Mouse (Mus musculus) C2C12 (cell line): ENCODE measurements around the gene Bcl11a. TPM values are rescaled to one million over a fixed set of nuclear protein-coding genes. Genes with fewer than 3 reads are reported as not detected.

ENCODE experiments used
- H3K27me3 ChIP-seq: one replicate; pipeline ENCODE4 v1.6.1; 2011; ENCODE audit not compliant: control insufficient read depth, insufficient read depth, insufficient read length
- H3K36me3 ChIP-seq: one replicate; pipeline ENCODE4 v1.6.1; 2011; ENCODE audit not compliant: control insufficient read depth, insufficient read depth
- H3K4me3 ChIP-seq: one replicate; pipeline ENCODE4 v1.5.1; 2011; ENCODE audit warnings: mild to moderate bottlenecking, control low read depth; ENCODE audit not compliant: poor library complexity, insufficient read depth, severe bottlenecking
- H3K79me2 ChIP-seq: one replicate; pipeline ENCODE4 v1.6.1; 2011; ENCODE audit not compliant: control insufficient read depth, insufficient read depth
- H3K79me3 ChIP-seq: one replicate; pipeline ENCODE4 v1.6.1; 2011; ENCODE audit warnings: low read depth, control low read depth
- H3ac ChIP-seq: one replicate; pipeline ENCODE3; 2011; ENCODE audit warnings: low read depth; ENCODE audit not compliant: control insufficient read depth, insufficient read length
- CEBPB ChIP-seq: IDR thresholded peaks from one replicate; pipeline ENCODE4 v1.6.1; 2011; ENCODE audit warnings: low read depth, mild to moderate bottlenecking, control low read depth, moderate library complexity
- CTCF ChIP-seq: IDR thresholded peaks from one replicate; pipeline ENCODE4 v1.5.1; 2011; ENCODE audit not compliant: control insufficient read depth, insufficient read depth, insufficient read length
- FOSL1 ChIP-seq: IDR thresholded peaks from one replicate; pipeline ENCODE4 v1.8.0; 2011; ENCODE audit warnings: mild to moderate bottlenecking, low read length; ENCODE audit not compliant: poor library complexity, insufficient read depth, severe bottlenecking
- MAX ChIP-seq: IDR thresholded peaks from one replicate; pipeline ENCODE4 v1.6.1; 2011; ENCODE audit warnings: mild to moderate bottlenecking, control low read depth
- MYOD1 ChIP-seq: IDR thresholded peaks from one replicate; pipeline ENCODE4 v1.6.1; 2011; ENCODE audit warnings: low read depth; ENCODE audit not compliant: control insufficient read depth, insufficient read length
- MYOG ChIP-seq: IDR thresholded peaks from one replicate; pipeline ENCODE4 v1.6.1; 2011; ENCODE audit not compliant: control insufficient read depth, insufficient read length; ENCODE audit errors: extremely low read depth
- USF1 ChIP-seq: IDR thresholded peaks from one replicate; pipeline ENCODE4 v1.6.1; 2011; ENCODE audit warnings: low read depth, mild to moderate bottlenecking, control low read depth, moderate library complexity
- polyA plus RNA-seq: library from polyadenylated mRNA; unstranded; fragments of >200 nt; fragmentation: generic; extraction: Trizol; gene quantifications from one replicate; pipeline ENCODE4 v1.2.1, GENCODE M21; 2012; ENCODE audit warnings: missing spikeins

Bcl11a gene
- polyA plus RNA-seq, 1 experiment, result not detected

- no peak overlapping the region for H3K4me3 ChIP-seq
- H3ac ChIP-seq, result no peak overlapping the region
- no peaks in the 10 kb centered on the region for H3K36me3 ChIP-seq
- TF ChIP-seq USF1 (no peak), MYOG (no peak), FOSL1 (no peak), CTCF (no peak), MAX (no peak), MYOD1 (no peak), CEBPB (no peak)
- no peaks in the 10 kb centered on the region for H3K79me2 ChIP-seq
- no peaks in the 10 kb centered on the region for H3K79me3 ChIP-seq
- peaks cover 65% of the 10 kb centered on the region for H3K27me3 ChIP-seq
Observed at GRCm38 (mm10) chr11:24078706-24079316, 955 bp downstream of the Bcl11a start.

- Histone ChIP-seq H3K36me3 (no peaks in the 10 kb centered on the region), H3ac (no peak overlapping the region), H3K79me2 (no peaks in the 10 kb centered on the region), H3K27me3 (peaks cover 64% of the 10 kb centered on the region), H3K79me3 (no peaks in the 10 kb centered on the region), H3K4me3 (no peak overlapping the region)
- TF ChIP-seq USF1, result no peak
- no peak for TF ChIP-seq FOSL1
- TF ChIP-seq CEBPB, result no peak
- no peak for TF ChIP-seq CTCF
- TF ChIP-seq MYOG, result no peak
- no peak for TF ChIP-seq MAX
- no peak for TF ChIP-seq MYOD1
Observed at GRCm38 (mm10) chr11:24079392-24080391, 1.8 kb downstream of the Bcl11a start.

GRCm38 (mm10) chr11:24080541-24080940, 2.7 kb downstream of the Bcl11a start:
- no peaks in the 10 kb centered on the region for H3K36me3 ChIP-seq
- peaks cover 64% of the 10 kb centered on the region for H3K27me3 ChIP-seq
- H3K4me3 ChIP-seq, result no peak overlapping the region
- H3K79me2 ChIP-seq, result no peaks in the 10 kb centered on the region
- TF ChIP-seq MYOD1, result no peak
- no peak for TF ChIP-seq FOSL1
- no peak for TF ChIP-seq MAX
- no peak for TF ChIP-seq CTCF
- no peak for TF ChIP-seq CEBPB
- no peak for TF ChIP-seq USF1
- TF ChIP-seq MYOG, result no peak
- no peaks in the 10 kb centered on the region for H3K79me3 ChIP-seq
- no peak overlapping the region for H3ac ChIP-seq

- no peak overlapping the region for H3K4me3 ChIP-seq
- H3K36me3 ChIP-seq, result no peaks in the 10 kb centered on the region
Observed at GRCm38 (mm10) chr11:24081016-24081686, 3.3 kb downstream of the Bcl11a start.

GRCm38 (mm10) chr11:24081687-24082384, 4.0 kb downstream of the Bcl11a start:
- TF ChIP-seq CTCF (no peak), CEBPB (no peak), MYOD1 (no peak), FOSL1 (no peak), MAX (no peak), MYOG (no peak), USF1 (no peak)
- Histone ChIP-seq H3K79me3 (no peaks in the 10 kb centered on the region), H3K36me3 (no peaks in the 10 kb centered on the region), H3K27me3 (peaks cover 63% of the 10 kb centered on the region), H3K4me3 (no peak overlapping the region), H3K79me2 (no peaks in the 10 kb centered on the region), H3ac (no peak overlapping the region)

More at GRCm38 (mm10) chr11:24081016-24081686, 3.3 kb downstream of the Bcl11a start:
- H3K79me2 ChIP-seq, result no peaks in the 10 kb centered on the region
- H3ac ChIP-seq, result no peak overlapping the region
- H3K27me3 ChIP-seq, result peaks cover 66% of the 10 kb centered on the region
- no peaks in the 10 kb centered on the region for H3K79me3 ChIP-seq
- no peak for TF ChIP-seq CEBPB
- TF ChIP-seq MYOD1, result no peak
- no peak for TF ChIP-seq CTCF
- no peak for TF ChIP-seq MYOG
- TF ChIP-seq MAX, result no peak
- no peak for TF ChIP-seq USF1
- TF ChIP-seq FOSL1, result no peak
